Mouse (Mus musculus): ENCODE results near the gene Ehbp1l1. TPM values are rescaled to one million over a fixed set of nuclear protein-coding genes. Genes with fewer than 3 reads are reported as not detected.

Gene Ehbp1l1
- polyA plus RNA-seq, 1 experiment from 2014 or later = 17.4 TPM

DNA sequence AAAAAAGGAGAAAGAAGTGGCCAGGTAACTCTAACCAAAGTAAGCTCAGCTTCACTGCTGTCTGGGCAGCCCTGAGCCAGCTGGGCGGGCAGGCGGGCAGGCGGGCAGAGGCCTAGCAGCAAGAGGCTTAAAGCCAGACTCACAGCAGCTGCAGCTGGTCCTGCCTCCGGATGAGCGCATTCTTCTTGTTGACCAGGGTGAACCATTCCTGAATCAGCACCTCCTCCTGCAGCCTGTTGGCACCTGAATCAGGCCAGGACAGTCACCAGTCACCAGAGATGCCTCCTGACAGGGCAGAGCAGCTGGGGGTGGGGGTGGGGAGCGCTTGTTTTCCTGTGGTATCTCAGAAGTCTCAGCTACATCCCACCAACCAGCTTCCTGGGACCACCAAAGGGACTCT lies 16.0 kb downstream of the Ehbp1l1 start:
- Histone ChIP-seq H3K4me1 (ENCODE audit: insufficient read depth) (0 out of 2 replicates have a peak, but pooled peaks cover 7% of the 10 kb centered on the region), H3K9me3 (ENCODE audit: low read depth, low read length) (no peaks in the 10 kb centered on the region), H3K27me3 (ENCODE audit: insufficient read depth, low read length) (no peaks in the 10 kb centered on the region), H3K9ac (no peak overlapping the region), H3K4me3 (ENCODE audit: low read depth, low read length) (no peak overlapping the region), H3K27ac (ENCODE audit: low read depth) (no peak overlapping the region), H3K4me2 (no peak overlapping the region), H3K36me3 (ENCODE audit: insufficient read depth) (peaks cover 72% of the 10 kb centered on the region)
- no peak for TF ChIP-seq CTCF (IDR thresholded peaks at IDR 0.05; ENCODE audit: low read depth)
- ATAC-seq (ENCODE audit: insufficient read depth) = no peak
- DNase-seq = no peak
- WGBS = 94% methylated on average over 6 of the region's 6 CpGs

DNA sequence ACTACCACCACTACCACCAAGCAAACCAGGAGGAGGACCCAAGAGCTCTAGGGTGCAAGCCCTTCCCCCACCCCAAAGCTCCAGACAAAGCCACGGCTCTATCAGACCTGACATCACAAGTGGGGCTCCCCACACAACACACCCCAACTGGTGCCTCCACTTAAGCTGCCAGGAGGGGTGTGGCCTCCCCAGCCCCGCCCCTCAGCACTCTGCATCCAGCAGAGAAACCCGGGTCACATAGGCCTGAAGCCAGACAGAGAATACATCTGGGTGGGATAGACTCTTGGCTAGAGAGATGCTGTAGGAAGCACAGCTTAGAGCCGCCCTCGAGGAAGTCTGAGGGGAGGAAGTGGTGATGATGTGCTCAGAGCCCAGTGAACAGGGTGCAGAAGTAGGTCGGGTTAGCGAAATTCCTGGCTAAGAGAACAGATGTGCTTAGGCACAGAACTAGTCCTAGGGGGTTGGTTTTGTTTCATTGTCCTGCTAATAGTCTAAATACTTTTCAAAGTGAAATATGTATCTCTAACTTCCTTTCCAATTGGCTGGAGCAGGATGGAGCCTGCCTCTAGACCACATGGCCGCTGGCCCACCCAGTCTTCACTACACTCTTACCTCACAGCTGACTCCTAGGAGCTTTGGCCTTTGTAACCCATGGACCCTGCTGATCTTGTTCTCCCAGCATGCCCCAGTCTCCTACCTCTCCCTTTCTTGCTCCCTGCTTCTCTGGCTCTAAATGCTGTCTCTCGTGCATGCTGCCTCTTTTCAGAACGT lies 21.1 kb downstream of the Ehbp1l1 start:
- Histone ChIP-seq H3K9ac (peak overlapping the region; percentile 13; the same call in 1 of the 2 replicates), H3K4me3 (ENCODE audit: low read depth, low read length) (no peak overlapping the region), H3K4me1 (ENCODE audit: insufficient read depth) (peaks cover 4% of the 10 kb centered on the region; the same call in 1 of the 2 replicates), H3K4me2 (no peak overlapping the region), H3K27ac (ENCODE audit: low read depth) (peak overlapping the region; percentile 67), H3K9me3 (ENCODE audit: low read depth, low read length) (no peaks in the 10 kb centered on the region), H3K36me3 (ENCODE audit: insufficient read depth) (peaks cover 76% of the 10 kb centered on the region), H3K27me3 (ENCODE audit: insufficient read depth, low read length) (no peaks in the 10 kb centered on the region)
- no peak for TF ChIP-seq CTCF (IDR thresholded peaks at IDR 0.05; ENCODE audit: low read depth)
- peak; percentile 68 for ATAC-seq (ENCODE audit: insufficient read depth)
- WGBS = 32% methylated on average over 10 of the region's 10 CpGs
- DNase-seq = peak; percentile 62

DNA sequence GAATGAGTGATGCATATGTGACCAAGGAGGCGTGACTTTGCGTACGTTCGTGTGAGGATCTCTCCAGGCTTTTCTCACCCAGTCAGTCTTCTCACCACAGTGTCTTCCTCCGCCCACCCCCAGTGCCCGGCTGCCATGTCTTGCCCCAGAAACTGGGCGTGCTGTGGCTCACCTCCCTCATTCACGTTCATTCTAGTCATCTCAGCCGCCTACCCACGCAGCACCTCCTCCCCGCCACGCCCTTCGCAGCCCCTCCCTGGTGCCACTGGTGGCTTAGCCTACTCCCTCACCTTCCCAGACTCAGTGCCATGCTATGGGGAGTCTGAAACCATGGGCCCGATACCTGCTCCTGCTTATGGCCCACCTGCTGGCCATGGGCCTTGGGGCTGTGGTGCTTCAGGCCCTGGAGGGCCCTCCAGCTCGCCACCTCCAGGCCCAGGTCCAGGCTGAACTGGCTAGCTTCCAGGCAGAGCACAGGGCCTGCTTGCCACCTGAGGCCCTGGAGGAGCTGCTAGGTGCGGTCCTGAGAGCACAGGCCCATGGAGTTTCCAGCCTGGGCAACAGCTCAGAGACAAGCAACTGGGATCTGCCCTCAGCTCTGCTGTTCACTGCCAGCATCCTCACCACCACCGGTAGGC lies 21.8 kb downstream of the Ehbp1l1 start, which contains the start of gene Kcnk7:
Gene Kcnk7, plus strand, starts transcription at position 205 of the 638 bp plus-strand sequence.
- Histone ChIP-seq H3K9me3 (ENCODE audit: low read depth, low read length) (no peaks in the 10 kb centered on the region), H3K9ac (no peak within 1 kb of the TSS; the same call in 1 of the 2 replicates), H3K4me1 (ENCODE audit: insufficient read depth) (peaks cover 4% of the 10 kb centered on the region; the same call in 1 of the 2 replicates), H3K36me3 (ENCODE audit: insufficient read depth) (peaks cover 79% of the 10 kb centered on the region), H3K27me3 (ENCODE audit: insufficient read depth, low read length) (no peaks in the 10 kb centered on the region), H3K27ac (ENCODE audit: low read depth) (peak within 1 kb of the TSS; percentile 67), H3K4me2 (no peak within 1 kb of the TSS), H3K4me3 (ENCODE audit: low read depth, low read length) (no peak within 1 kb of the TSS)
- no peak for TF ChIP-seq CTCF (IDR thresholded peaks at IDR 0.05; ENCODE audit: low read depth)
- WGBS = 63% methylated on average over 17 of the region's 17 CpGs
- no peak for DNase-seq
- no peak for ATAC-seq (ENCODE audit: insufficient read depth)

DNA sequence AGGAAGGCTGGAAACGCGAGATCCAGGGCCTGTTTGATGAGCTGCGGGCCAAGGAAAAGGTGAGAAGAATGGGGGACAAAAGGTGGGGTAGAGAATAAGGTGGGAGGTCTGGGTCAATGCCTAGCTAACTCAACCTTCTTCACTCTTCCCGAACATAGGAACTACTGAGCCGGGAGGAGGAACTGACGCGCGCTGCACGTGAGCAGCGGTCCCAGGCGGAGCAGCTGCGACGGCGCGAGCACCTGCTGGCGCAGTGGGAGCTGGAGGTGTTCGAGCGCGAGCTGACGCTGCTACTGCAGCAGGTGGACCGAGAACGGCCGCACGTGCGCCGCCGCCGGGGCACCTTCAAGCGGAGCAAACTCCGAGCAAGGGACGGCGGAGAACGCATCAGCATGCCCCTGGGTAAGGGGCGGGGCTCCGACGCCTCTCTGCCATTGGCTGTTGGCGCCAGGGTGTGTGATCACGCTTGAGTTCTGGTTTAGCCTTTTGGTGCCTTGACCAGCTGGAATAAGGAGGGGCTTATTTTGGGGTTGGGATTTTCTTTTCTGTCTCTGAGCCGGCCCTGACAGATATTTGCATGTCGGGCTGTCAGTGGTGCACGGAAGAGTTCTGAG lies 30.2 kb downstream of the Ehbp1l1 start:
- H3K4me2 ChIP-seq = peak overlapping the region; percentile 27; the same call in 1 of the 2 replicates
- TF ChIP-seq CTCF (IDR thresholded peaks at IDR 0.05; ENCODE audit: low read depth) = no peak
- DNase-seq (peak; percentile 43), ATAC-seq (ENCODE audit: insufficient read depth) (no peak)
- H3K9me3 ChIP-seq (ENCODE audit: low read depth, low read length) = no peaks in the 10 kb centered on the region
- H3K4me3 ChIP-seq (ENCODE audit: low read depth, low read length) = no peak overlapping the region
- no peaks in the 10 kb centered on the region for H3K27me3 ChIP-seq (ENCODE audit: insufficient read depth, low read length)
- peaks cover 95% of the 10 kb centered on the region for H3K36me3 ChIP-seq (ENCODE audit: insufficient read depth)
- no peak overlapping the region for H3K27ac ChIP-seq (ENCODE audit: low read depth)
- WGBS = 25% methylated on average over 41 of the region's 41 CpGs
- H3K4me1 ChIP-seq (ENCODE audit: insufficient read depth) = peaks cover 4% of the 10 kb centered on the region; the same call in 1 of the 2 replicates
- no peak overlapping the region for H3K9ac ChIP-seq

DNA sequence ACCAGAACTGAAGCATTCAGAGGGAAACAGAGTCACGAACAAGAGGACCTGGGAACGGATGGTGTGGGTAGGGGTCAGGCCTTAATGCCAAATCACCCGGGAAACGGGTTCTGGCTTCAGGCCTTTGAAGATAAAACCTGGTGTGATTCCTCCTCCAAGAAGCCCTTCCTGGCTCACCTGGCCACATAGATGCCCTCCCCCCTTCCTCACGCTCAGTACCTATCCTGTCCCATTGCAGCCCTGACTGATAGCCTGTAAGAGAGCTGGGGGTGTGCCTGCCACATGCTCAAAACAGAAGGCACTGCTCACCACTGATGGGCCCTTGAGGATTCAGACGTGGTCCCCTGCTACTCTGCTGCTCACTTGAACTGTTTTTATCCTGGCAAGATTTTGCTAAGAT lies 32.3 kb downstream of the Ehbp1l1 start:
- ATAC-seq (ENCODE audit: insufficient read depth) = no peak
- DNase-seq = no peak
- H3K4me3 ChIP-seq (ENCODE audit: low read depth, low read length) = no peak overlapping the region
- no peaks in the 10 kb centered on the region for H3K27me3 ChIP-seq (ENCODE audit: insufficient read depth, low read length)
- no peaks in the 10 kb centered on the region for H3K9me3 ChIP-seq (ENCODE audit: low read depth, low read length)
- peak overlapping the region; percentile 97; the same call in 1 of the 2 replicates for H3K4me2 ChIP-seq
- no peak for TF ChIP-seq CTCF (IDR thresholded peaks at IDR 0.05; ENCODE audit: low read depth)
- 83% methylated on average over 6 of the region's 6 CpGs for whole genome bisulfite sequencing
- H3K9ac ChIP-seq = no peak overlapping the region
- no peak overlapping the region for H3K27ac ChIP-seq (ENCODE audit: low read depth)
- peaks cover 12% of the 10 kb centered on the region; the same call in 1 of the 2 replicates for H3K4me1 ChIP-seq (ENCODE audit: insufficient read depth)
- peaks cover 79% of the 10 kb centered on the region for H3K36me3 ChIP-seq (ENCODE audit: insufficient read depth)

DNA sequence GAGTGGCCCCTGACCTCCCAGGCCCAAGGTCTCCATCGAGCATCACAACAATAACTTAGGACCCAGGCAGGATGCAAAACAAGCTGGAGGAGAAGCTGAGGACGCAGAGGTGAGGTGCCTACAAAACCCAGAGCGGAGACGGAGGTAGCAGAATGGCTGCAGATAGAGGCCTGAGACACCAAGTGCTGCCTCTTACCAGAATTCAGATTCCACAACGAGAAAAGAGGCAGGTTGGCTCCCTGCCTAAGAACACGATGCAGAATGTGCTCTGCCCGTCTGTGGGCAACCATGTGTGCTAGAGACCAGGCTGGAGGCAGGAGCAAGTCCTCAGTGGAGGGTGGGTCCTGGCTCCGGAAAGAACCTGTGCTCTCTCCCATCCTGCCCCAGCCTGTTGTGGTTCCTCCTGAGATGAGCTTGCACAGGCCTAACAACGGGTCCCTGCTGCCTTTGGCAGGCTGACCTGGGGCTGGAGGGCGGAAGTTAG lies 33.2 kb downstream of the Ehbp1l1 start:
- Histone ChIP-seq H3K9ac (peak overlapping the region; percentile 88), H3K27ac (ENCODE audit: low read depth) (peak overlapping the region; percentile 70; the same call in 1 of the 2 replicates), H3K36me3 (ENCODE audit: insufficient read depth) (peaks cover 70% of the 10 kb centered on the region), H3K4me1 (ENCODE audit: insufficient read depth) (peaks cover 12% of the 10 kb centered on the region; the same call in 1 of the 2 replicates), H3K4me2 (peak overlapping the region; percentile 97), H3K27me3 (ENCODE audit: insufficient read depth, low read length) (no peaks in the 10 kb centered on the region), H3K9me3 (ENCODE audit: low read depth, low read length) (no peaks in the 10 kb centered on the region), H3K4me3 (ENCODE audit: low read depth, low read length) (peak overlapping the region; percentile 92)
- DNase-seq (no peak), ATAC-seq (ENCODE audit: insufficient read depth) (no peak)
- TF ChIP-seq CTCF (IDR thresholded peaks at IDR 0.05; ENCODE audit: low read depth) = no peak
- WGBS = 62% methylated on average over 10 of the region's 10 CpGs
